Mouse (Mus musculus): ENCODE data around the gene H2al1g. TPM values are rescaled to one million over a fixed set of nuclear protein-coding genes. Genes with fewer than 3 reads are reported as not detected.

H2al1g gene
- polyA plus RNA-seq, 1 experiment = not detected

GRCm38 (mm10) chrX:11360823-11361222 lies 42.8 kb downstream of the H2al1g start:
- H3K27ac ChIP-seq (ENCODE audit: control insufficient read depth, insufficient read depth, low read length) = no peak overlapping the region
- TF ChIP-seq CTCF (IDR thresholded peaks at IDR 0.05; ENCODE audit: borderline replicate concordance, control insufficient read depth, extremely low read depth, insufficient read depth, low read length, poor library complexity) (no peak), POLR2A (IDR thresholded peaks at IDR 0.05; ENCODE audit: control insufficient read depth, extremely low read depth, insufficient read depth, low read length, poor library complexity) (no peak)
- WGBS = 17% methylated on average over 6 of the region's 6 CpGs
- H3K36me3 ChIP-seq (ENCODE audit: control insufficient read depth, insufficient read depth, low read length) = no peaks in the 10 kb centered on the region
- DNase-seq = no peak
- no peaks in the 10 kb centered on the region for H3K4me1 ChIP-seq (replicated peaks; ENCODE audit: control insufficient read depth, insufficient read depth, low read length)
- no peaks in the 10 kb centered on the region for H3K27me3 ChIP-seq (ENCODE audit: control insufficient read depth, insufficient read depth, low read length)
- H3K4me3 ChIP-seq (ENCODE audit: control insufficient read depth, insufficient read depth, low read length) = no peak overlapping the region

GRCm38 (mm10) chrX:11361261-11361660 lies 43.2 kb downstream of the H2al1g start:
- no peaks in the 10 kb centered on the region for H3K27me3 ChIP-seq (ENCODE audit: control insufficient read depth, insufficient read depth, low read length)
- no peak for DNase-seq
- 43% methylated on average over 2 of the region's 2 CpGs for WGBS
- no peak overlapping the region for H3K4me3 ChIP-seq (ENCODE audit: control insufficient read depth, insufficient read depth, low read length)
- no peaks in the 10 kb centered on the region for H3K36me3 ChIP-seq (ENCODE audit: control insufficient read depth, insufficient read depth, low read length)
- H3K4me1 ChIP-seq (replicated peaks; ENCODE audit: control insufficient read depth, insufficient read depth, low read length) = no peaks in the 10 kb centered on the region
- TF ChIP-seq CTCF (IDR thresholded peaks at IDR 0.05; ENCODE audit: borderline replicate concordance, control insufficient read depth, extremely low read depth, insufficient read depth, low read length, poor library complexity) = no peak
- no peak for TF ChIP-seq POLR2A (IDR thresholded peaks at IDR 0.05; ENCODE audit: control insufficient read depth, extremely low read depth, insufficient read depth, low read length, poor library complexity)
- H3K27ac ChIP-seq (ENCODE audit: control insufficient read depth, insufficient read depth, low read length) = no peak overlapping the region

DNA sequence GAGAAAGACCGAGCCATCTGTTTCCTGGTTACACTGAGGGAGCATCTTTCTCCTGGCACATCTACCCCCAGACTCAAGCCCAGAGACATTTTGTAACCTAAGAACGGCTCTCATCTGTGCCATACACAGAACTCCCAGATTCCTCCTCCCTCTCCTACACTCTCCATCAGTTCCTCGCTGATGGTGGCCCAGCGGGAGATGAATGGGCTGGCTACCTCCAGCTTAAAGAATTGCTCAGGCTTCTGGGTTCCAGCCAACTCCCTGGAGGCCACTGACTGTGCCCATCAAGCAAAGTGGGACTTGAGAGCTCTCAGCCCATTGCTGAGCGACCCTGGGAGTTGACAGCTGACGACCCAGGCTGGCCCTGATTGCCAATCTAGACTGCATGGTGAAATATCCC lies 45.8 kb downstream of the H2al1g start:
- no peaks in the 10 kb centered on the region for H3K36me3 ChIP-seq (ENCODE audit: control insufficient read depth, insufficient read depth, low read length)
- H3K27ac ChIP-seq (ENCODE audit: control insufficient read depth, insufficient read depth, low read length) = no peak overlapping the region
- WGBS = 69% methylated on average over 6 of the region's 6 CpGs
- no peaks in the 10 kb centered on the region for H3K4me1 ChIP-seq (replicated peaks; ENCODE audit: control insufficient read depth, insufficient read depth, low read length)
- H3K4me3 ChIP-seq (ENCODE audit: control insufficient read depth, insufficient read depth, low read length) = no peak overlapping the region
- no peaks in the 10 kb centered on the region for H3K27me3 ChIP-seq (ENCODE audit: control insufficient read depth, insufficient read depth, low read length)
- TF ChIP-seq CTCF (IDR thresholded peaks at IDR 0.05; ENCODE audit: borderline replicate concordance, control insufficient read depth, extremely low read depth, insufficient read depth, low read length, poor library complexity) (no peak), POLR2A (IDR thresholded peaks at IDR 0.05; ENCODE audit: control insufficient read depth, extremely low read depth, insufficient read depth, low read length, poor library complexity) (no peak)
- no peak for DNase-seq

GRCm38 (mm10) chrX:11365151-11365550 lies 47.1 kb downstream of the H2al1g start:
- H3K36me3 ChIP-seq (ENCODE audit: control insufficient read depth, insufficient read depth, low read length) = no peaks in the 10 kb centered on the region
- no peak for DNase-seq
- no peak overlapping the region for H3K4me3 ChIP-seq (ENCODE audit: control insufficient read depth, insufficient read depth, low read length)
- no peaks in the 10 kb centered on the region for H3K27me3 ChIP-seq (ENCODE audit: control insufficient read depth, insufficient read depth, low read length)
- no peak for TF ChIP-seq POLR2A (IDR thresholded peaks at IDR 0.05; ENCODE audit: control insufficient read depth, extremely low read depth, insufficient read depth, low read length, poor library complexity)
- no peak for TF ChIP-seq CTCF (IDR thresholded peaks at IDR 0.05; ENCODE audit: borderline replicate concordance, control insufficient read depth, extremely low read depth, insufficient read depth, low read length, poor library complexity)
- H3K4me1 ChIP-seq (replicated peaks; ENCODE audit: control insufficient read depth, insufficient read depth, low read length) = no peaks in the 10 kb centered on the region
- WGBS = 87% methylated on average over 12 of the region's 12 CpGs
- no peak overlapping the region for H3K27ac ChIP-seq (ENCODE audit: control insufficient read depth, insufficient read depth, low read length)

Other genes with a start within 250 kb of the H2al1g start
- gene H2al1a, start 19.0 kb upstream of the H2al1g start, polyA plus RNA-seq (2012; rRNA removed) = not detected in 2 replicates
- not detected in 2 replicates for gene H2al1b, start 15.8 kb upstream of the H2al1g start, polyA plus RNA-seq (2012; rRNA removed)
- gene H2al1c, start 12.6 kb upstream of the H2al1g start, polyA plus RNA-seq (2012; rRNA removed) = not detected in 2 replicates
- gene H2al1d, start 9.4 kb upstream of the H2al1g start, polyA plus RNA-seq (2012; rRNA removed) = not detected in 2 replicates
- gene H2al1e, start 6.3 kb upstream of the H2al1g start, polyA plus RNA-seq (2012; rRNA removed) = not detected in 2 replicates
- not detected in 2 replicates for gene H2al1f, start 3.1 kb upstream of the H2al1g start, polyA plus RNA-seq (2012; rRNA removed)
- not detected in 2 replicates for gene H2al1h, start 3.2 kb downstream of the H2al1g start, polyA plus RNA-seq (2012; rRNA removed)
- not detected in 2 replicates for gene H2al1i, start 6.4 kb downstream of the H2al1g start, polyA plus RNA-seq (2012; rRNA removed)
- not detected in 2 replicates for gene H2al1j, start 9.6 kb downstream of the H2al1g start, polyA plus RNA-seq (2012; rRNA removed)

Data from thymus, adult 2 months (tissue).